Mouse (Mus musculus) hindbrain, embryonic 14.5 days (tissue): Measurements from ENCODE around the gene Izumo3. TPM values are rescaled to one million over a fixed set of nuclear protein-coding genes. Genes with fewer than 3 reads are reported as not detected.
"Not testable (repeated sequence)": the region's sequence is repeated elsewhere in the genome, so short reads cannot be mapped to it uniquely, and the experiment has no call there.

Source experiments
- ATAC-seq: fragments of 200-750 bp; cut with Nextera tagmentation; 2 replicates; pipeline ENCODE4 v1.8.0; 2017; ENCODE audit warnings: moderate number of reproducible peaks, mild to moderate bottlenecking, moderate TSS enrichment, moderate library complexity; ENCODE audit not compliant: low FRiP score
- DNase-seq: peaks from one replicate; pipeline ENCODE4 v3.0.0-alpha.2; 2015; ENCODE audit warnings: low spot score
- H3K27ac ChIP-seq: fragments of 300-500 bp; sonication (generic); 2 replicates; pipeline ENCODE4 v1.5.1; 2014; ENCODE audit warnings: mild to moderate bottlenecking, moderate library complexity
- H3K27me3 ChIP-seq: fragments of 300-500 bp; sonication (generic); 2 replicates; pipeline ENCODE4 v1.6.1; 2014; ENCODE audit warnings: mild to moderate bottlenecking, low read length, mixed read lengths; ENCODE audit not compliant: control insufficient read depth, insufficient read depth
- H3K36me3 ChIP-seq: fragments of 300-500 bp; sonication (generic); replicated peaks from 2 replicates; pipeline ENCODE4 v1.6.1; 2014; ENCODE audit not compliant: control insufficient read depth, insufficient read depth
- H3K4me1 ChIP-seq: fragments of 300-500 bp; sonication (generic); replicated peaks from 2 replicates; pipeline ENCODE4 v1.6.1; 2014; ENCODE audit warnings: antibody characterized with exemption, low read length, mixed read lengths; ENCODE audit not compliant: control insufficient read depth, insufficient read depth
- H3K4me2 ChIP-seq: fragments of 300-500 bp; sonication (generic); replicated peaks from 2 replicates; pipeline ENCODE4 v1.6.1; 2014; ENCODE audit warnings: mild to moderate bottlenecking, moderate library complexity
- H3K4me3 ChIP-seq: fragments of 300-500 bp; sonication (generic); replicated peaks from 2 replicates; pipeline ENCODE4 v1.5.1; 2014; ENCODE audit warnings: mild to moderate bottlenecking, low read length
- H3K9ac ChIP-seq: fragments of 300-500 bp; sonication (generic); 2 replicates; pipeline ENCODE4 v1.6.1; 2014
- H3K9me3 ChIP-seq: fragments of 300-500 bp; sonication (generic); 2 replicates; pipeline ENCODE4 v1.6.1; 2016; ENCODE audit warnings: low read length; ENCODE audit not compliant: control insufficient read depth
- WGBS: fragments of 180-500 bp; shearing (Covaris S2); extraction: QIAGEN DNeasy Blood & Tissue Kit; methylation state at CpG from one replicate; pipeline ENCODE4 v1.1.7; 2014; 5-methylcytosine and 5-hydroxymethylcytosine counted together
- polyA plus RNA-seq: library from polyadenylated mRNA; unstranded; fragments of >200 nt; fragmentation: Nextera tagmentation; extraction: Ambion mirVana; gene quantifications from 2 replicates; pipeline ENCODE4 v1.2.1, GENCODE M21; 2014

The Izumo3 gene
- polyA plus RNA-seq = not detected in 2 replicates

DNA sequence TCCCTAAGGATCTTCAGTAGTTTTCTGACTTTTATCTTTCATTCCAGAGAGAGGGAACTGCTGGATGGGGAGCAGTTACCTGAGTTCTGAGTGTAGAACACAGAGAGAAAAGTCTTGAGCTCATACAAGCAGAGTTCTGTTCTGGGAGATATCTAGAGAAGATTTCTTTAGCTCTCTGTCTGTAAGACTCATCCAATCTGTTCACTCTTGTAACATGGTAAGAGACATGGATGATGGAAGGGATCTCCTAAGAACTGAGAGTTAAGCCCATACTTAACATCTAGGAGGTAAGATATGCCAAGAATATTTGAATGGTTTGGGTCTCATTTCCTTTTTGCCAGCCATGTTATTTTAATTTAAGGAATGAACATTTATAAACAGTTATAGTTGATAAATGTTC lies at the start of gene Izumo3:
TSS of gene Izumo3 (minus strand) at position 101 of the 400 bp plus-strand sequence.
- Histone ChIP-seq H3K27ac (no peak within 1 kb of the TSS), H3K9me3 (no peaks in the 10 kb centered on the region), H3K9ac (no peak within 1 kb of the TSS), H3K4me3 (no peak within 1 kb of the TSS), H3K4me1 (no peaks in the 10 kb centered on the region), H3K36me3 (no peaks in the 10 kb centered on the region), H3K4me2 (no peak within 1 kb of the TSS), H3K27me3 (no peaks in the 10 kb centered on the region)
- DNase-seq = no peak
- ATAC-seq = no peak

- not testable (repeated sequence) for H3K4me1 ChIP-seq, H3K9ac ChIP-seq, ATAC-seq, H3K36me3 ChIP-seq, H3K9me3 ChIP-seq, H3K4me3 ChIP-seq, H3K27me3 ChIP-seq, DNase-seq, H3K27ac ChIP-seq, H3K4me2 ChIP-seq
- WGBS = 80% methylated on average over 1 of the region's 1 CpGs
Observed at GRCm38 (mm10) chr4:92191649-92192048, 44.6 kb upstream of the Izumo3 start, which contains the start of gene Gm12666. Gene Gm12666, minus strand, starts transcription at chr4:92191749.

DNA sequence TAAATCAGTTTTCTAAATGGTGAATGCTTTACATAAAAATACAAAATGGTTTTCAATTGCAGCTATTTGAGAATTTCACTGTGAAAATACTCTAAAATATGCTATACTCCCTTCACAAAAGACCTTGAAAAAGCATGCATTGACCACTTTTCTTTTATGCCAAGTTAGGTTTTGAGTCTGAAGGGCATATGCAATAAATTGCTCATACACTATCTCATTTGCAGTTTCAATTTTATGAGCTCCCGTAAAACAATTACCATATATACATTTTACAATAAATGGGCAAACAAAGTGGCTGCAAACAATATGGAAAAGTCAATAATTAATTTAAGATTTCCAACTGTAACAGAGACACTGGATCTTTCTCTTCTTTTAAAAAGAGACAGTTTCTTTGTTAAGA lies 5.6 kb upstream of the Izumo3 start:
- Histone ChIP-seq H3K36me3 (no peaks in the 10 kb centered on the region), H3K27me3 (no peaks in the 10 kb centered on the region), H3K4me2 (no peak overlapping the region), H3K4me3 (no peak overlapping the region), H3K4me1 (no peaks in the 10 kb centered on the region), H3K9me3 (no peaks in the 10 kb centered on the region), H3K27ac (no peak overlapping the region), H3K9ac (no peak overlapping the region)
- 80% methylated on average over 1 of the region's 1 CpGs for WGBS
- no peak for DNase-seq
- ATAC-seq = no peak

DNA sequence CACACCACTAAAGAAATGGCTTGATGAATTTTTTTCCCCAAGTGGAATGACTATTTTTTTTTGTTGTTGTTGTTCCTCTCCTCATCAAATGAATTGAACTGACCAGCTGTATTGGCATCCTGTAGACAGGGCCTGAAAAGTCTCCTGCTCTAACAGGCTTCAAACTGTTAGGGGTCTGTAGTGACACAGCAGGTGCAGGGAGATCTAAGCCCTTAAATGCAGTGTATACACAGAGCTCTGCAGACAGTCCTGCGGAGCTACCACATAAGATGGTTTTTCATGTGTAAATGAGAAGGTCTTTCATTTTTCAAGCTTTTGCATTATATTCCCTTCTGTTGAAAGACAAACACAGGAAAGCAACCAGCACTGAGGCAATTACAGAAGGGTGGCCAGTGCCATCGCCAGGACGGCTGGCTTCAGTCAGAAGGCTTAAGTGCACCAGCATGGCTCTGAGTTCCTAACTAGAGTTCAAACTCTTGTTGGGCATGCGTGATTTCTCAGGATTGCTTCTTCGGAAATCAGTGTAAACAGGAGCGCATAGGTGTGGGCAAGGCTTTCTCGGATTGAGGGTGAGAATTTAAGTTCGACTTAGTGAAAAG lies 35.5 kb downstream of the Izumo3 start:
- H3K36me3 ChIP-seq = no peaks in the 10 kb centered on the region
- H3K9ac ChIP-seq = no peak overlapping the region
- ATAC-seq = peak; percentile 64; the same call in 1 of the 2 replicates
- WGBS = 25% methylated on average over 8 of the region's 8 CpGs
- no peaks in the 10 kb centered on the region for H3K9me3 ChIP-seq
- no peak for DNase-seq
- H3K4me3 ChIP-seq = no peak overlapping the region
- no peak overlapping the region for H3K4me2 ChIP-seq
- H3K27me3 ChIP-seq = no peaks in the 10 kb centered on the region
- no peaks in the 10 kb centered on the region for H3K4me1 ChIP-seq
- no peak overlapping the region for H3K27ac ChIP-seq

DNA sequence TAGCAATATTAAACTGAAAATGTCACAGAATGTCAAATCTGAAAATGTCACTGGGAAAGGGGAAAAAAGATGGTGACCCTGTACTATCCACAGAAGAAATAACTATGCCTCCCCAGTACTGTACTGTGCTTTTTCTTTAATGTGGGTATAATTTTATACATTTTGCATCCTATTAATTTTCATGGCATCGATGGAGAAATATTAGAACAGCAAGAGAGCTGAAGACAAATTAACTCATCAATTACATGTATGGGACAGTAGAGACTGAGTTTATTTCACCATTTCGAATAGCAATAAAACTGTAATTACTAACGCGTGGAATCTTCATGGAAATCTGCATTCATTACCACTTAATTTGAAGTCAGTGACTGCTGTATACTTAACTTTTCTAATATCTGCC lies 49.6 kb downstream of the Izumo3 start:
- Histone ChIP-seq H3K27ac (no peak overlapping the region), H3K27me3 (no peaks in the 10 kb centered on the region), H3K36me3 (no peaks in the 10 kb centered on the region), H3K9ac (no peak overlapping the region), H3K4me3 (no peak overlapping the region), H3K4me1 (no peaks in the 10 kb centered on the region), H3K9me3 (no peaks in the 10 kb centered on the region), H3K4me2 (no peak overlapping the region)
- ATAC-seq (no peak), DNase-seq (no peak)
- WGBS = 70% methylated on average over 4 of the region's 4 CpGs

- Histone ChIP-seq H3K27me3 (no peaks in the 10 kb centered on the region), H3K4me2 (no peak overlapping the region), H3K27ac (no peak overlapping the region), H3K9me3 (no peaks in the 10 kb centered on the region), H3K4me3 (no peak overlapping the region), H3K4me1 (no peaks in the 10 kb centered on the region), H3K36me3 (no peaks in the 10 kb centered on the region), H3K9ac (no peak overlapping the region)
- 46% methylated on average over 1 of the region's 1 CpGs for WGBS
- DNase-seq = no peak
- ATAC-seq = no peak
Observed at GRCm38 (mm10) chr4:92095951-92096350, 51.1 kb downstream of the Izumo3 start.

Other genes starting within 250 kb of the Izumo3 start
- not detected in 2 replicates for gene Gm12666, start 44.5 kb upstream of the Izumo3 start, polyA plus RNA-seq